Mouse (Mus musculus) CH12.LX (cell line): ENCODE results near the gene Tmem145. TPM values are rescaled to one million over a fixed set of nuclear protein-coding genes. Genes with fewer than 3 reads are reported as not detected.
A peak's percentile ranks its signal among the peaks of the same experiment; 100 is the strongest.

ENCODE experiments used
- DNase-seq: peaks from one replicate; pipeline ENCODE4 v3.0.0-alpha.2; 2013; ENCODE audit errors: extremely low read depth
- H3K27ac ChIP-seq: 2 replicates; pipeline ENCODE4 v1.5.1; 2012; ENCODE audit warnings: low read depth, mild to moderate bottlenecking, control low read depth, moderate library complexity; ENCODE audit not compliant: insufficient read depth
- H3K27me3 ChIP-seq: replicated peaks from 2 replicates; pipeline ENCODE3; 2012; ENCODE audit warnings: inconsistent platforms
- H3K36me3 ChIP-seq, 2 experiments: replicated peaks in 1 of 2; 2 replicates each; pipeline versions ENCODE3 to v1.6.1; 2012; ENCODE audit warnings: inconsistent platforms in 1 of 2, low read length in 1 of 2, mild to moderate bottlenecking in 1 of 2, mixed read lengths in 1 of 2, moderate library complexity in 1 of 2; ENCODE audit not compliant: control insufficient read depth in 1 of 2, insufficient read depth in 1 of 2
- H3K4me1 ChIP-seq, 2 experiments: 2 replicates each; pipeline ENCODE4 v1.6.1; 2012; ENCODE audit warnings: inconsistent platforms in 1 of 2, moderate library complexity in 1 of 2; ENCODE audit not compliant: insufficient read depth in 2 of 2, control insufficient read depth in 1 of 2
- H3K4me2 ChIP-seq: 2 replicates; pipeline ENCODE4 v1.6.1; 2012; ENCODE audit warnings: low read depth, mild to moderate bottlenecking, control low read depth; ENCODE audit not compliant: poor library complexity, insufficient read depth, severe bottlenecking
- H3K4me3 ChIP-seq, 3 experiments: fragments of 150-350 bp in 1 of 3; sonication (generic) in 1 of 3; replicated peaks in 1 of 3; 2 replicates each; pipeline versions ENCODE3 to v1.5.1; 2011 to 2012; ENCODE audit warnings: low read depth in 2 of 3, low read length in 2 of 3, mild to moderate bottlenecking in 2 of 3, moderate library complexity in 2 of 3, control low read depth in 1 of 3, improper control_type of control experiment in 1 of 3, inconsistent platforms in 1 of 3, mixed read lengths in 1 of 3; ENCODE audit not compliant: poor library complexity in 1 of 3
- H3K79me2 ChIP-seq: replicated peaks from 2 replicates; pipeline ENCODE4 v1.6.1; 2012; ENCODE audit warnings: mild to moderate bottlenecking, moderate library complexity; ENCODE audit not compliant: control insufficient read depth, poor library complexity, insufficient read depth, severe bottlenecking; ENCODE audit errors: extremely low read depth
- H3K9ac ChIP-seq: 2 replicates; pipeline ENCODE4 v1.6.1; 2012; ENCODE audit warnings: low read depth, mild to moderate bottlenecking, control low read depth, moderate library complexity; ENCODE audit not compliant: insufficient read depth
- H3K9me3 ChIP-seq: replicated peaks from 2 replicates; pipeline ENCODE3; 2012; ENCODE audit warnings: low read length, inconsistent platforms, mixed read lengths
- BHLHE40 ChIP-seq: IDR thresholded peaks from 2 replicates; pipeline ENCODE4 v1.6.1; 2011; ENCODE audit warnings: mild to moderate bottlenecking, low read depth, low read length, improper control_type of control experiment
- CHD1 ChIP-seq: IDR thresholded peaks from 2 replicates; pipeline ENCODE4 v1.6.1; 2012; ENCODE audit warnings: low read depth, low read length, improper control_type of control experiment, inconsistent platforms
- E2F4 ChIP-seq: IDR thresholded peaks from 2 replicates; pipeline ENCODE4 v1.6.1; 2011; ENCODE audit warnings: low read depth, low read length, improper control_type of control experiment; ENCODE audit not compliant: insufficient replicate concordance
- IRF4 ChIP-seq: IDR thresholded peaks from 2 replicates; pipeline ENCODE4 v1.6.1; 2014; ENCODE audit warnings: low read depth, mild to moderate bottlenecking, inconsistent platforms, low read length, improper control_type of control experiment
- MAFK ChIP-seq: IDR thresholded peaks from 2 replicates; pipeline ENCODE4 v1.6.1; 2011; ENCODE audit warnings: low read length, improper control_type of control experiment; ENCODE audit not compliant: insufficient replicate concordance
- MEF2A ChIP-seq: IDR thresholded peaks from 2 replicates; pipeline ENCODE4 v1.6.1; 2014; ENCODE audit warnings: low read depth, mild to moderate bottlenecking, inconsistent platforms, low read length, improper control_type of control experiment, borderline replicate concordance
- MXI1 ChIP-seq: IDR thresholded peaks from 2 replicates; pipeline ENCODE4 v1.6.1; 2011; ENCODE audit warnings: mild to moderate bottlenecking, low read depth, low read length, improper control_type of control experiment
- NRF1 ChIP-seq: IDR thresholded peaks from 2 replicates; pipeline ENCODE4 v1.6.1; 2014; ENCODE audit warnings: low read depth, mild to moderate bottlenecking, inconsistent platforms, low read length, improper control_type of control experiment, moderate library complexity
- PAX5 ChIP-seq: IDR thresholded peaks from 2 replicates; pipeline ENCODE4 v1.6.1; 2012; ENCODE audit warnings: low read length, inconsistent platforms, mixed read lengths
- POLR2A ChIP-seq: IDR thresholded peaks from 2 replicates; pipeline ENCODE4 v1.6.1; 2011; ENCODE audit warnings: low read depth, mild to moderate bottlenecking, improper control_type of control experiment, low read length
- POLR2AphosphoS2 ChIP-seq: IDR thresholded peaks from 2 replicates; pipeline ENCODE4 v1.6.1; 2011; ENCODE audit warnings: low read depth, low read length, improper control_type of control experiment
- RAD21 ChIP-seq: IDR thresholded peaks from 2 replicates; pipeline ENCODE4 v1.6.1; 2011; ENCODE audit warnings: low read depth, mild to moderate bottlenecking, low read length, improper control_type of control experiment, moderate library complexity
- RCOR1 ChIP-seq: conservative IDR thresholded peaks from 2 replicates; pipeline ENCODE4 v1.6.1; 2012; ENCODE audit warnings: low read depth, mild to moderate bottlenecking, inconsistent platforms, low read length, improper control_type of control experiment
- SIN3A ChIP-seq: IDR thresholded peaks from 2 replicates; pipeline ENCODE4 v1.6.1; 2012; ENCODE audit warnings: low read length, improper control_type of control experiment, inconsistent platforms
- SMC3 ChIP-seq: IDR thresholded peaks from 2 replicates; pipeline ENCODE4 v1.6.1; 2011; ENCODE audit warnings: low read depth, low read length, improper control_type of control experiment
- TCF12 ChIP-seq: IDR thresholded peaks from 2 replicates; pipeline ENCODE4 v1.6.1; 2014; ENCODE audit warnings: low read depth, mild to moderate bottlenecking, inconsistent platforms, low read length, improper control_type of control experiment
- USF2 ChIP-seq: conservative IDR thresholded peaks from 2 replicates; pipeline ENCODE4 v1.6.1; 2011; ENCODE audit warnings: low read depth, low read length, improper control_type of control experiment
- ZKSCAN1 ChIP-seq: IDR thresholded peaks from 2 replicates; pipeline ENCODE4 v1.6.1; 2012; ENCODE audit warnings: low read depth, inconsistent platforms, low read length, improper control_type of control experiment, borderline replicate concordance
- ZMIZ1 ChIP-seq: IDR thresholded peaks from 2 replicates; pipeline ENCODE4 v1.6.1; 2012; ENCODE audit warnings: low read depth, mild to moderate bottlenecking, inconsistent platforms, low read length, improper control_type of control experiment
- ZNF384 ChIP-seq: IDR thresholded peaks from 2 replicates; pipeline ENCODE4 v1.6.1; 2012; ENCODE audit warnings: low read depth, low read length, improper control_type of control experiment, inconsistent platforms
- dilution Hi-C: fragments of 300-500 bp; cut with MboI; formaldehyde crosslinking; loops from 2 replicates; pipeline ENCODE4 v1.14.3; 2020; ENCODE audit warnings: low sequenced_read_pairs; ENCODE audit not compliant: extremely low pct_unique_long_range_greater_than_20kb, extremely low pct_ligation_motif_present
- in situ Hi-C: fragments of 300-500 bp; cut with MboI; formaldehyde crosslinking; loops from 3 replicates; pipeline ENCODE4 v1.14.3; 2019; ENCODE audit warnings: low sequenced_read_pairs, low pct_ligation_motif_present, low pct_unique_long_range_greater_than_20kb, mixed read lengths
- polyA plus RNA-seq: library from polyadenylated mRNA; unstranded; fragments of >175 nt; gene quantifications from 2 replicates; pipeline ENCODE4 v1.2.1, GENCODE M21; 2012; ENCODE audit warnings: low read depth; ENCODE audit not compliant: insufficient read length
- total RNA-seq, 2 experiments: library from RNA; depleted of rRNA; stranded (reverse); fragments of 300-350 nt in 1 of 2; fragments of >200 nt in 1 of 2; gene quantifications; 2 replicates each; pipeline ENCODE4 v1.2.3; 2012 to 2014

The Tmem145 gene
- total and polyA plus RNA-seq, 3 experiments, result 0.10 TPM; not detected in 2

DNA sequence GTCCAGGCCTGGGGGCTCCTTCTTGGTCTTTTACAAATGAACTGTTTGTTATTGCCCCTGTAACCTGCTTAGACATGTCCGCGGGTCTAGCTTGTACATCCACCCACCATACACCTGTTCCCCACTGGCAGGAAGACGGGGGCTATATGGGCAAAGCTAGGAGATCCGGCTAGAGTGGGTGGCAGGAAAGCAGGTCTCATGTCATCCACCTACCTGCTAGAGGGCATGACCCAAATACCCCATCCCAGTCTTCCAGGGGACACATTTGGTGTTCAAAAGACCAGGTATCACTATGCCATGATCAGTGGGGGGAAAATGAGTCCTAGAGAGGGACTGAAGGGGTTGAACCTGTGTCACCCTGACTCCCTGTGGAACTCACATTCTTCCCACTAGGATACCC lies 28.5 kb upstream of the Tmem145 start:
- H3K9me3 ChIP-seq, result no peaks in the 10 kb centered on the region
- peak overlapping the region; percentile 53 for H3K9ac ChIP-seq
- no peak overlapping the region for H3K4me3 ChIP-seq
- peaks cover 14 to 38% of the 10 kb centered on the region in 2 experiments for H3K36me3 ChIP-seq
- no peak for DNase-seq
- dilution Hi-C loops (no loop called here), in situ Hi-C loops (loop anchor here (5.0 to 10.0 kb wide), 3 partner anchors 35 to 145 kb away; no protein-coding TSS in a partner anchor)
- H3K27me3 ChIP-seq, result no peaks in the 10 kb centered on the region
- H3K27ac ChIP-seq, result peak overlapping the region; percentile 26; the same call in 1 of the 2 replicates
- H3K79me2 ChIP-seq, result no peaks in the 10 kb centered on the region
- TF ChIP-seq ZMIZ1 (no peak), PAX5 (no peak), MXI1 (no peak), RCOR1 (no peak), NRF1 (no peak), ZKSCAN1 (no peak), ZNF384 (no peak), SIN3A (no peak), POLR2AphosphoS2 (no peak), SMC3 (no peak), MAFK (no peak), MEF2A (no peak), TCF12 (no peak), CHD1 (no peak), POLR2A (no peak), E2F4 (no peak), IRF4 (no peak), BHLHE40 (no peak), USF2 (no peak)
- peak overlapping the region; percentile 79 for H3K4me2 ChIP-seq
- H3K4me1 ChIP-seq, result peaks cover 49 to 74% of the 10 kb centered on the region in 2 experiments

DNA sequence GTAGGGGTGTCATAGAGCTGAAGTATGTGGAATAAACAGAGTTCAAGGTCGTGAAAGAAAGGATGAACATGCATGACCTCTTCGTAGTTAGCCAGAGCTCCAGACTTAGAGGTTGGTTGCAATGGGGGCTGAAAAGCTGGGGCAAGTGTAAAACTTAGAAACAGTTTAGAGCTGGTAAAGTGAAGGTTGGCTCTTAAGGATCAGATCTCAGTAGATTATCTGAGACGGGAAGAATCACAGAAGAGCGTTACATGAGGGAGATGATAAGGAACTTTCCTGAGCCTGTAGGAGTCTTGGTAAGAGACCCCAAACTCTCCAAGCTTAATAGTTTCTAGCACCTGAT lies 27.9 kb upstream of the Tmem145 start:
- Histone ChIP-seq H3K4me3 (peak overlapping the region in 2 of 3 experiments; percentile 17 to 29), H3K9ac (peak overlapping the region; percentile 53)

More for the DNA sequence above, 27.9 kb upstream of the Tmem145 start:
- Histone ChIP-seq H3K4me1 (peaks cover 49 to 76% of the 10 kb centered on the region in 2 experiments), H3K27me3 (no peaks in the 10 kb centered on the region), H3K4me2 (peak overlapping the region; percentile 79), H3K27ac (peak overlapping the region; percentile 26; the same call in 1 of the 2 replicates), H3K36me3 (peaks cover 9 to 33% of the 10 kb centered on the region in 2 experiments), H3K79me2 (peaks cover 2% of the 10 kb centered on the region), H3K9me3 (no peaks in the 10 kb centered on the region)
- peak; percentile 71 for TF ChIP-seq RAD21
- TF ChIP-seq RCOR1, result no peak
- in situ Hi-C loops, result loop anchor here (5.0 to 10.0 kb wide), 3 partner anchors 36 to 146 kb away; no protein-coding TSS in a partner anchor
- dilution Hi-C loops, result no loop called here
- no peak for DNase-seq
